Mouse (Mus musculus): ENCODE measurements around the gene Snrpd3. TPM values are rescaled to one million over a fixed set of nuclear protein-coding genes. Genes with fewer than 3 reads are reported as not detected.
"Not testable (repeated sequence)": the region's sequence is repeated elsewhere in the genome, so short reads cannot be mapped to it uniquely, and the experiment has no call there.

Snrpd3 gene
- polyA plus RNA-seq (2015; fragmentation: Nextera tagmentation; extraction: Ambion mirVana) = 137 and 147 TPM in 2 replicates

DNA sequence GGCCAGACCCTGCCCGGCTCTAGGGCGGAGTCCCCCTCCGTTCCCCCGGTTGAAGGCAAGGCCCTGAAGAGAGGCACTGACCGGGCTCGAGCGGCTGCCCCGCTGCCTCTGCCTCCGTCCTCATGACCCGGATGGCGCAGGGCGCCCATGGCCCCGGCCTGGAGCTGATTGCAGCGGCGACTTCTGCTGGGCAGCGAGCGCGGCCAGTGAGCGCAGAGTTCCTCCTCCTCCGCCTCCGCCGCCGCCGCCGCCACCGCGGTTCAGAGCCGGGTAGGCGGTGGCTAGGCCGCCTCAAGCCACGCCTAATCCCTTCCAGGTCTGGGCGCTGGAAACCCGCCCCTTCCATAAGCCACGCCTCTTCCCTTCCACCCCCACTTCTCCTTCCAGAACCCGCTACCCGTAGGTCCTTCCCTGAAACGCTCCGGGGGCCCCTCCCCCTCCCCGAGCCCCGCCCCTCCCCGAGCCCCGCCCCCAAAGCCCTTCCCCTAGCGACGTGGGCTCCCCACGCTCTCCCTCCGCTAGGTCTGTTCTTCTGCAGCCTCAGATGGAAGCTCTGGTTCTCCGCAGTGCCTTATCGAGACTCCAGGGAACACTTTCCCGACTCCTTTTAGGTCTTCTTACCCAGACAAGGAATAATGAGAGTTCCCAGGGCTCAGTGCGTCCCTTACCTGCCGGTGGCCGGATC lies at the start of gene Snrpd3:
TSS of gene Snrpd3 (plus strand) at position 479 of the 685 bp plus-strand sequence.
- H3K27me3 ChIP-seq (replicated peaks) = no peaks in the 10 kb centered on the region
- peaks cover 11% of the 10 kb centered on the region; the same call in 1 of the 2 replicates for H3K36me3 ChIP-seq
- WGBS = under 1% methylated on average over 45 of the region's 52 CpGs
- ATAC-seq (ENCODE audit: insufficient read depth, low FRiP score, low read depth) = peak; percentile 97
- H3K4me3 ChIP-seq (replicated peaks) = peak within 1 kb of the TSS; percentile 94
- no peaks in the 10 kb centered on the region for H3K9me3 ChIP-seq
- peak within 1 kb of the TSS; percentile 79 for H3K4me2 ChIP-seq
- peak within 1 kb of the TSS; percentile 90 for H3K9ac ChIP-seq
- peaks cover 14% of the 10 kb centered on the region for H3K4me1 ChIP-seq
- peak within 1 kb of the TSS; percentile 99 for H3K27ac ChIP-seq

GRCm38 (mm10) chr10:75473411-75473810 lies 43.9 kb upstream of the Snrpd3 start:
- no peaks in the 10 kb centered on the region for H3K36me3 ChIP-seq
- no peaks in the 10 kb centered on the region for H3K27me3 ChIP-seq (replicated peaks)
- H3K27ac ChIP-seq = no peak overlapping the region
- H3K9ac ChIP-seq = no peak overlapping the region
- no peak for ATAC-seq (ENCODE audit: insufficient read depth, low FRiP score, low read depth)
- no peaks in the 10 kb centered on the region for H3K9me3 ChIP-seq
- 69% methylated on average over 8 of the region's 8 CpGs for WGBS
- H3K4me3 ChIP-seq (replicated peaks) = no peak overlapping the region
- H3K4me1 ChIP-seq = no peaks in the 10 kb centered on the region
- no peak overlapping the region for H3K4me2 ChIP-seq

DNA sequence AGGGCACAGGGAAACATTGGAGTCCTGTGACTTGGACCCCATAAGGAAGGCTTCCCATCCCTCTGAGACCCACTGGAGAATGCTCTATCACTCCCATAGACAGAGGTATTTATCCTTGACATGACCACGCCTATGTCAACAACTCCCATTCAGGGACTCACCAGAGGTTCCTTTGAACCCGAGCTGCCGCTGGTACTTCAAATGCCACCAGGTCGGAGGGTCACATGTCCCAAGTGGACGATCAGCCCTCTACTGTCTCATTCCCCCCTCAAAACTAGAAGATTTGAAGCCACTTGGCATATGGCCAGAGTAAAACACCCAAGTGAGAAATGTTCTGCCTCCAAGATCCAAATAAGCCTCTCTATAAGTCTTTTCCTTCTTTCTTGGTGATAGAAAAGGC lies 42.8 kb upstream of the Snrpd3 start:
- no peak for ATAC-seq (ENCODE audit: insufficient read depth, low FRiP score, low read depth)
- Histone ChIP-seq H3K36me3 (no peaks in the 10 kb centered on the region), H3K4me3 (replicated peaks) (no peak overlapping the region), H3K4me2 (no peak overlapping the region), H3K4me1 (no peaks in the 10 kb centered on the region), H3K9me3 (no peaks in the 10 kb centered on the region), H3K27ac (no peak overlapping the region), H3K9ac (no peak overlapping the region), H3K27me3 (replicated peaks) (no peaks in the 10 kb centered on the region)
- WGBS = 30% methylated on average over 5 of the region's 5 CpGs

GRCm38 (mm10) chr10:75475139-75475850 lies 42.1 kb upstream of the Snrpd3 start:
- H3K36me3 ChIP-seq; H3K9me3 ChIP-seq; H3K27ac ChIP-seq; H3K27me3 ChIP-seq (replicated peaks); H3K4me2 ChIP-seq; H3K4me3 ChIP-seq (replicated peaks); H3K9ac ChIP-seq; ATAC-seq (ENCODE audit: insufficient read depth, low FRiP score, low read depth); H3K4me1 ChIP-seq: not testable (repeated sequence)
- WGBS = 37% methylated on average over 5 of the region's 6 CpGs

DNA sequence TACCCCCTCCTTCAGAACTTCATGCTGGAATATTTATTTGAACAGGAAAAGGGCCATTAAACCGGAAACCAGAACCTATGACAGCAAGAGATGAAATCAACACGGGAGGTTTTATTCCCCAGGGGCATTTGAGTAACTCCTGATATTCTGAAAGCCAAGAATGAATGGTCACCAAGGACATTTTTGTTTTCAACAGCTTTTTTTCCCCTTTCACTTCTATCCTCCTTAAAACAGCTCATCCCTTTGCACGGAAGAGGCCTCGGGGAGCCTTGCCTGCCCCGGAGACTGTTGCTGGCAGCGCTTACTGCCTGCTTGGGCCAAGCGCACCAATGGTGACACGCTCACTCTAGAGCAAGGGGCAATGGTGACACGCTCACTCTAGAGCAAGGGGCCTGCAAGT lies 40.3 kb upstream of the Snrpd3 start:
- H3K27me3 ChIP-seq (replicated peaks) = no peaks in the 10 kb centered on the region
- no peaks in the 10 kb centered on the region for H3K4me1 ChIP-seq
- ATAC-seq (ENCODE audit: insufficient read depth, low FRiP score, low read depth) = no peak
- H3K9me3 ChIP-seq = no peaks in the 10 kb centered on the region
- 76% methylated on average over 9 of the region's 9 CpGs for WGBS
- H3K4me3 ChIP-seq (replicated peaks) = no peak overlapping the region
- no peak overlapping the region for H3K9ac ChIP-seq
- no peak overlapping the region for H3K4me2 ChIP-seq
- no peak overlapping the region for H3K27ac ChIP-seq
- H3K36me3 ChIP-seq = no peaks in the 10 kb centered on the region

GRCm38 (mm10) chr10:75479955-75480354 lies 37.4 kb upstream of the Snrpd3 start:
- Histone ChIP-seq H3K9ac (no peak overlapping the region), H3K4me2 (no peak overlapping the region), H3K9me3 (no peaks in the 10 kb centered on the region), H3K36me3 (no peaks in the 10 kb centered on the region), H3K27me3 (replicated peaks) (no peaks in the 10 kb centered on the region), H3K27ac (no peak overlapping the region), H3K4me3 (replicated peaks) (no peak overlapping the region), H3K4me1 (no peaks in the 10 kb centered on the region)
- no peak for ATAC-seq (ENCODE audit: insufficient read depth, low FRiP score, low read depth)
- 79% methylated on average over 2 of the region's 2 CpGs for WGBS

GRCm38 (mm10) chr10:75481703-75482102 lies 35.6 kb upstream of the Snrpd3 start:
- Histone ChIP-seq H3K4me2 (no peak overlapping the region), H3K4me3 (replicated peaks) (no peak overlapping the region), H3K9ac (no peak overlapping the region), H3K9me3 (no peaks in the 10 kb centered on the region), H3K36me3 (no peaks in the 10 kb centered on the region), H3K4me1 (no peaks in the 10 kb centered on the region), H3K27ac (no peak overlapping the region), H3K27me3 (replicated peaks) (no peaks in the 10 kb centered on the region)
- ATAC-seq (ENCODE audit: insufficient read depth, low FRiP score, low read depth) = no peak
- 64% methylated on average over 4 of the region's 4 CpGs for WGBS

- H3K4me3 ChIP-seq (replicated peaks) = no peak overlapping the region
- no peaks in the 10 kb centered on the region for H3K9me3 ChIP-seq
- H3K4me2 ChIP-seq = no peak overlapping the region
- no peak overlapping the region for H3K27ac ChIP-seq
- H3K27me3 ChIP-seq (replicated peaks) = no peaks in the 10 kb centered on the region
- WGBS = 76% methylated on average over 5 of the region's 5 CpGs
- H3K36me3 ChIP-seq = no peaks in the 10 kb centered on the region
- H3K4me1 ChIP-seq = no peaks in the 10 kb centered on the region
- no peak overlapping the region for H3K9ac ChIP-seq
- no peak for ATAC-seq (ENCODE audit: insufficient read depth, low FRiP score, low read depth)
Measured at GRCm38 (mm10) chr10:75482271-75482670, 35.1 kb upstream of the Snrpd3 start.

DNA sequence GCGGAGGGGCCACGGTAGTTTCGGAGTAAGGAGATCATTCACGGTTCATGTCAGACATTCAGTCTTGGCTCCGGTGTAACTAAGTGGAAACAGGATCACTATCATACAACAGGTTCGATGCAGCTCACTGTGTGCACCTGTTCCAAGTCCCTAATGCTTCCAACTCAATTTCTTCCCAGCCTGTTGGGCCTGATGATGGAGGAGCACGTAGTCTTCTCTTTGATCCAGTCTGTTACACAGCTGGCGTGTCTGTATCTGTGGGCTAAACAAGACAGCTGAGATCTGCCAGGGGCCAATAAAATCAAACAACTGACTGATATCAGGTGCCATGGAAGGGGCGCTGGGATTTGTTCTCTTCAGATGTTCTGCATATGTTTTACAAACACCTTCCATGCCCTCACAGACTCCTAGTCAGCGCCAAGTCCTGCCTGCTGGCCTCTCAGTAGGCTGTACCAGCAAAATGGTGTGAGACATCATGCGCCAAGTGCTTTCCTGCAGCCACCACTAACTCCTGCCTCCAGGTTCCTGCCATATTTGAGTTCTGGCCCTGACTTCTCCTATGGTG lies 34.4 kb upstream of the Snrpd3 start:
- no peak overlapping the region for H3K4me2 ChIP-seq
- no peak overlapping the region for H3K27ac ChIP-seq
- H3K9me3 ChIP-seq = no peaks in the 10 kb centered on the region
- no peak overlapping the region for H3K4me3 ChIP-seq (replicated peaks)
- ATAC-seq (ENCODE audit: insufficient read depth, low FRiP score, low read depth) = no peak
- no peaks in the 10 kb centered on the region for H3K36me3 ChIP-seq
- H3K9ac ChIP-seq = no peak overlapping the region
- no peaks in the 10 kb centered on the region for H3K27me3 ChIP-seq (replicated peaks)
- WGBS = 86% methylated on average over 11 of the region's 11 CpGs
- no peaks in the 10 kb centered on the region for H3K4me1 ChIP-seq

- ATAC-seq (ENCODE audit: insufficient read depth, low FRiP score, low read depth) = no peak
- Histone ChIP-seq H3K4me1 (no peaks in the 10 kb centered on the region), H3K9me3 (no peaks in the 10 kb centered on the region), H3K9ac (no peak overlapping the region), H3K4me3 (replicated peaks) (no peak overlapping the region), H3K27ac (no peak overlapping the region), H3K36me3 (no peaks in the 10 kb centered on the region), H3K27me3 (replicated peaks) (no peaks in the 10 kb centered on the region), H3K4me2 (no peak overlapping the region)
- 88% methylated on average over 6 of the region's 6 CpGs for WGBS
Measured at GRCm38 (mm10) chr10:75484066-75484465, 33.3 kb upstream of the Snrpd3 start.

GRCm38 (mm10) chr10:75484767-75485166 lies 32.6 kb upstream of the Snrpd3 start:
- no peaks in the 10 kb centered on the region for H3K9me3 ChIP-seq
- H3K4me3 ChIP-seq (replicated peaks) = no peak overlapping the region
- no peaks in the 10 kb centered on the region for H3K27me3 ChIP-seq (replicated peaks)
- H3K4me1 ChIP-seq = no peaks in the 10 kb centered on the region
- ATAC-seq (ENCODE audit: insufficient read depth, low FRiP score, low read depth) = no peak
- no peak overlapping the region for H3K9ac ChIP-seq
- no peak overlapping the region for H3K27ac ChIP-seq
- 40% methylated on average over 6 of the region's 6 CpGs for WGBS
- no peak overlapping the region for H3K4me2 ChIP-seq
- no peaks in the 10 kb centered on the region for H3K36me3 ChIP-seq
